Mouse (Mus musculus): Measurements from ENCODE around the gene Bcr.

DNA sequence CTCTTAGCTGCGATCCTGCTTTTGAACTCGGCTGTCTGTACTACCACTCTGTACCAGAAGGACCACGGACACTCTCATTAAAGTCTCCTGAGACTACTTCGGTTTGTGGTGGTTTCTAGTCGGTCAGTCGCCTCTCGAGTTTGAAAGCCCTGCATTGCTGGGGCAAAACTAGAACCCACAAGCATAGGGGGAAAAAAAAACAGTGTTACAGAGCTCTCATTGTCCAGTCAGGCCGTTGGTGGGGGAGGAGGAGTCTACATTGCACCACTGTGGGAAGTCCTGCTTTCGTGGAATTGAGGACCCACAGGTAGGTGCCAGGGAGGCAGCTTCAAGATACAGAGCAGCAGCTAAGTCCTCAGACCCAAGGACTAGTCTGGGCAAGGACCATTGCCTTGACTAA, 124.4 kb downstream of the Bcr start:
- TF ChIP-seq POLR2A (IDR thresholded peaks at IDR 0.05; ENCODE audit: insufficient read depth, low read depth, low read length) (no peak), CTCF (IDR thresholded peaks at IDR 0.05) (no peak), EP300 (IDR thresholded peaks at IDR 0.05; ENCODE audit: insufficient read depth, low read depth, low read length) (no peak)
